Mouse (Mus musculus): Measurements from ENCODE around the gene Atcay.

- TF ChIP-seq CTCF (conservative IDR thresholded peaks at IDR 0.05; ENCODE audit: low read length) = no peak
- no peak for TF ChIP-seq POU5F1 (IDR thresholded peaks at IDR 0.05; ENCODE audit: borderline replicate concordance, low read length)
These were observed 28.7 kb upstream of the Atcay start for GRCm38 (mm10) chr10:81259225-81259884.

All from E14TG2a.4 (cell line).